Mouse (Mus musculus): ENCODE measurements around the gene Cotl1.
A peak's percentile ranks its signal among the peaks of the same experiment; 100 is the strongest.
"Not testable (repeated sequence)": the region's sequence is repeated elsewhere in the genome, so short reads cannot be mapped to it uniquely, and the experiment has no call there.

Gene Cotl1

GRCm38 (mm10) chr8:119840275-119840808 lies at the start of gene Cotl1:
Gene Cotl1 (minus strand): TSS chr8:119840544.
- peak; percentile 87 for DNase-seq (ENCODE audit: extremely low read depth, insufficient read length, low spot score)

- no peak for DNase-seq (ENCODE audit: extremely low read depth, insufficient read length, low spot score)
These were observed 47.7 kb upstream of the Cotl1 start for GRCm38 (mm10) chr8:119888012-119888411.

- DNase-seq (ENCODE audit: extremely low read depth, insufficient read length, low spot score), result no peak
These were observed 46.8 kb upstream of the Cotl1 start for GRCm38 (mm10) chr8:119887130-119887529.

GRCm38 (mm10) chr8:119885612-119886011 lies 45.3 kb upstream of the Cotl1 start:
- peak; percentile 67 for DNase-seq (ENCODE audit: extremely low read depth, insufficient read length, low spot score)

- no peak for DNase-seq (ENCODE audit: extremely low read depth, insufficient read length, low spot score)
These were observed 42.9 kb upstream of the Cotl1 start for GRCm38 (mm10) chr8:119883281-119883680.

- DNase-seq (ENCODE audit: extremely low read depth, insufficient read length, low spot score), result no peak
These were observed 41.6 kb upstream of the Cotl1 start for GRCm38 (mm10) chr8:119881917-119882316.

- no peak for DNase-seq (ENCODE audit: extremely low read depth, insufficient read length, low spot score)
These were observed 41.0 kb upstream of the Cotl1 start for GRCm38 (mm10) chr8:119881301-119881700.

GRCm38 (mm10) chr8:119873181-119873580 lies 32.8 kb upstream of the Cotl1 start:
- no peak for DNase-seq (ENCODE audit: extremely low read depth, insufficient read length, low spot score)

GRCm38 (mm10) chr8:119869616-119870015 lies 29.3 kb upstream of the Cotl1 start:
- DNase-seq (ENCODE audit: extremely low read depth, insufficient read length, low spot score), result no peak

- no peak for DNase-seq (ENCODE audit: extremely low read depth, insufficient read length, low spot score)
These were observed 22.4 kb upstream of the Cotl1 start for GRCm38 (mm10) chr8:119862749-119863148.

- DNase-seq (ENCODE audit: extremely low read depth, insufficient read length, low spot score), result no peak
These were observed 22.0 kb upstream of the Cotl1 start for GRCm38 (mm10) chr8:119862390-119862734.

- DNase-seq (ENCODE audit: extremely low read depth, insufficient read length, low spot score), result peak; percentile 92
These were observed 21.5 kb upstream of the Cotl1 start, which contains the start of gene Klhl36 for GRCm38 (mm10) chr8:119861706-119862389. Gene Klhl36 (plus strand): TSS chr8:119862266.

GRCm38 (mm10) chr8:119857767-119858166 lies 17.4 kb upstream of the Cotl1 start:
- no peak for DNase-seq (ENCODE audit: extremely low read depth, insufficient read length, low spot score)

GRCm38 (mm10) chr8:119855656-119856055 lies 15.3 kb upstream of the Cotl1 start:
- no peak for DNase-seq (ENCODE audit: extremely low read depth, insufficient read length, low spot score)

GRCm38 (mm10) chr8:119854035-119854434 lies 13.7 kb upstream of the Cotl1 start:
- no peak for DNase-seq (ENCODE audit: extremely low read depth, insufficient read length, low spot score)

- DNase-seq (ENCODE audit: extremely low read depth, insufficient read length, low spot score), result no peak
These were observed 13.2 kb upstream of the Cotl1 start for GRCm38 (mm10) chr8:119853521-119853920.

- DNase-seq (ENCODE audit: extremely low read depth, insufficient read length, low spot score), result no peak
These were observed 7.0 kb upstream of the Cotl1 start for GRCm38 (mm10) chr8:119847232-119847922.

- not testable (repeated sequence) for DNase-seq (ENCODE audit: extremely low read depth, insufficient read length, low spot score)
These were observed 5.4 kb upstream of the Cotl1 start for GRCm38 (mm10) chr8:119845741-119846140.

- no peak for DNase-seq (ENCODE audit: extremely low read depth, insufficient read length, low spot score)
These were observed 4.2 kb upstream of the Cotl1 start for GRCm38 (mm10) chr8:119844577-119844976.

GRCm38 (mm10) chr8:119843444-119843843 lies 3.1 kb upstream of the Cotl1 start:
- no peak for DNase-seq (ENCODE audit: extremely low read depth, insufficient read length, low spot score)

- DNase-seq (ENCODE audit: extremely low read depth, insufficient read length, low spot score), result no peak
These were observed 614 bp upstream of the Cotl1 start for GRCm38 (mm10) chr8:119840905-119841411.
